Comparison of ENCODE assay signal across 8 mouse cellular contexts in genomic region chr10:79873715-79874289, GRCm38 (mm10). TPM values are rescaled to one million over a fixed set of nuclear protein-coding genes. Genes with fewer than 3 reads are reported as not detected.
DNase-seq lines count a peak whose midpoint lies in the region; ATAC-seq and TF ChIP-seq lines count a peak whose summit lies in the region.

No protein-coding gene starts in this region.

- H3K27ac ChIP-seq in gastrocnemius, adult 2 months, result no peak overlapping the region
- H3K27ac ChIP-seq in thymus, adult 2 months (ENCODE audit: control insufficient read depth, insufficient read depth, low read length), result no peak overlapping the region
- H3K27ac ChIP-seq in limb, embryonic 14.5 days (replicated peaks; ENCODE audit: low read depth, low read length), result peak overlapping the region; percentile 75

- no peak; the same call in 1 of the 2 replicates for ATAC-seq in limb, embryonic 14.5 days (ENCODE audit: low FRiP score, low read depth)

- H3K9ac ChIP-seq in limb, embryonic 14.5 days (ENCODE audit: low read depth, low read length, severe bottlenecking), result peak overlapping the region; percentile 88

- no peak for TF ChIP-seq CTCF in gastrocnemius, adult 2 months (IDR thresholded peaks at IDR 0.05)
- TF ChIP-seq CTCF in thymus, adult 2 months (IDR thresholded peaks at IDR 0.05; ENCODE audit: borderline replicate concordance, control insufficient read depth, extremely low read depth, insufficient read depth, low read length, poor library complexity), result no peak

- DNase-seq in gastrocnemius, adult 2 months, result peak; percentile 16
- DNase-seq in gastrocnemius, adult 8-10 months (ENCODE audit: low spot score in 2 of 2), result no peak
- DNase-seq in thymus, adult 2 months, result no peak
- DNase-seq in thymus, postnatal 4 days, result no peak
- DNase-seq in limb, embryonic 14.5 days (ENCODE audit: low spot score), result no peak
- no peak for DNase-seq in adrenal gland, postnatal 36 days
- DNase-seq in layer of hippocampus, adult 9-10 months (ENCODE audit: low spot score), result no peak
- DNase-seq in left cerebral cortex, postnatal 4 days, result no peak

- 4% methylated on average over 26 of the region's 26 CpGs for WGBS in thymus, adult 2 months
- under 1% methylated on average over 26 of the region's 26 CpGs for WGBS in limb, embryonic 14.5 days

- H3K4me3 ChIP-seq in gastrocnemius, adult 2 months, result peak overlapping the region; percentile 74
- peak overlapping the region; percentile 37 for H3K4me3 ChIP-seq in thymus, adult 2 months (ENCODE audit: control insufficient read depth, insufficient read depth, low read length)
- peak overlapping the region; percentile 58 for H3K4me3 ChIP-seq in limb, embryonic 14.5 days (replicated peaks; ENCODE audit: low read length)

- no peak for TF ChIP-seq POLR2A in thymus, adult 2 months (IDR thresholded peaks at IDR 0.05; ENCODE audit: control insufficient read depth, extremely low read depth, insufficient read depth, low read length, poor library complexity)
- TF ChIP-seq POLR2A in limb, embryonic 14.5 days (IDR thresholded peaks at IDR 0.05; ENCODE audit: borderline replicate concordance, extremely low read depth, insufficient read depth, insufficient read length), result no peak

- H3K36me3 ChIP-seq in thymus, adult 2 months (ENCODE audit: control insufficient read depth, insufficient read depth, low read length), result no peaks in the 10 kb centered on the region
- H3K36me3 ChIP-seq in limb, embryonic 14.5 days (ENCODE audit: control insufficient read depth, insufficient read depth, low read length), result peaks cover 29% of the 10 kb centered on the region

- H3K4me1 ChIP-seq in thymus, adult 2 months (replicated peaks; ENCODE audit: control insufficient read depth, insufficient read depth, low read length), result peaks cover 28% of the 10 kb centered on the region
- peaks cover 16% of the 10 kb centered on the region; the same call in 1 of the 2 replicates for H3K4me1 ChIP-seq in limb, embryonic 14.5 days (ENCODE audit: control insufficient read depth, insufficient read depth, low read length)

- peaks cover 8% of the 10 kb centered on the region; the same call in 1 of the 2 replicates for H3K27me3 ChIP-seq in thymus, adult 2 months (ENCODE audit: control insufficient read depth, insufficient read depth, low read length)
- H3K27me3 ChIP-seq in limb, embryonic 14.5 days (ENCODE audit: control insufficient read depth, insufficient read depth, low read length), result no peaks in the 10 kb centered on the region

- H3K4me2 ChIP-seq in limb, embryonic 14.5 days (replicated peaks; ENCODE audit: low read depth, low read length, severe bottlenecking), result peak overlapping the region; percentile 72

- no peaks in the 10 kb centered on the region for H3K9me3 ChIP-seq in limb, embryonic 14.5 days (ENCODE audit: control insufficient read depth, low read length)

- intact Hi-C loops in gastrocnemius, adult 2 months (cut with DNase I), result loop anchor here (2.0 kb wide), 1 partner anchor 27 kb away; no protein-coding TSS in a partner anchor
- intact Hi-C loops in left cerebral cortex, postnatal 4 days (cut with DNase I), result no loop called here

RNA-seq across cellular contexts. Expression of gene Prtn3, which starts 0.5 kb away (rescaled TPM):
- not detected for total RNA-seq in gastrocnemius, adult 2 months (2021)
- not detected for total RNA-seq in gastrocnemius, adult 8-10 months (2022)
- 5.3 and 9.2 TPM in 2 replicates for polyA plus RNA-seq in thymus, adult 2 months (2012; rRNA removed)
- polyA plus RNA-seq in limb, embryonic 14.5 days (2012; rRNA removed), result 10.3 and 17.3 TPM in 2 replicates
- 5.9 and 8.2 TPM in 2 replicates for polyA plus RNA-seq in limb, embryonic 14.5 days (2014; fragmentation: Nextera tagmentation; extraction: Ambion mirVana)
- total RNA-seq in adrenal gland, postnatal 36 days (2021), result under 1 TPM; 0.50 to 0.56 TPM
- total RNA-seq in left cerebral cortex, postnatal 4 days (2021), result 1 to 10 TPM; 6.9 to 7.0 TPM

RNA-seq across cellular contexts. Expression of gene Plppr3, which starts 0.6 kb away (rescaled TPM):
- under 1 TPM in 1 of 2 experiments, not detected in 1; 0.17 TPM for total RNA-seq in gastrocnemius, adult 2 months (2021)
- total RNA-seq in gastrocnemius, adult 8-10 months (2022), result under 1 TPM in 1 of 4 experiments, not detected in 3; 0.40 TPM
- polyA plus RNA-seq in thymus, adult 2 months (2012; rRNA removed), result 1.1 and 1.9 TPM in 2 replicates
- polyA plus RNA-seq in limb, embryonic 14.5 days (2012; rRNA removed), result 220 and 326 TPM in 2 replicates
- 61.5 and 79.7 TPM in 2 replicates for polyA plus RNA-seq in limb, embryonic 14.5 days (2014; fragmentation: Nextera tagmentation; extraction: Ambion mirVana)
- under 1 TPM; 0.16 to 0.50 TPM for total RNA-seq in adrenal gland, postnatal 36 days (2021)
- total RNA-seq in left cerebral cortex, postnatal 4 days (2021), result 100 to 1,000 TPM; 277 to 305 TPM

RNA-seq across cellular contexts. Expression of gene Elane, which starts 12.2 kb away (rescaled TPM):
- total RNA-seq in gastrocnemius, adult 2 months (2021), result not detected
- not detected for total RNA-seq in gastrocnemius, adult 8-10 months (2022)
- 3.7 and 8.9 TPM in 2 replicates for polyA plus RNA-seq in thymus, adult 2 months (2012; rRNA removed)
- polyA plus RNA-seq in limb, embryonic 14.5 days (2012; rRNA removed), result 0.35 and 1.8 TPM in 2 replicates
- polyA plus RNA-seq in limb, embryonic 14.5 days (2014; fragmentation: Nextera tagmentation; extraction: Ambion mirVana), result 0.62 and 1.2 TPM in 2 replicates
- under 1 TPM; 0.30 to 0.33 TPM for total RNA-seq in adrenal gland, postnatal 36 days (2021)
- total RNA-seq in left cerebral cortex, postnatal 4 days (2021), result not detected

RNA-seq across cellular contexts. Expression of gene Cfd, which starts 16.9 kb away (rescaled TPM):
- total RNA-seq in gastrocnemius, adult 2 months (2021), result 10 to 100 TPM; 12.9 to 77.1 TPM
- 100 to 1,000 TPM in 1 of 4 experiments, 10 to 100 TPM in 3; 10.7 to 257 (median 39.5) TPM for total RNA-seq in gastrocnemius, adult 8-10 months (2022)
- 1,248 and 1,398 TPM in 2 replicates for polyA plus RNA-seq in thymus, adult 2 months (2012; rRNA removed)
- polyA plus RNA-seq in limb, embryonic 14.5 days (2012; rRNA removed), result 1.1 and 2.3 TPM in 2 replicates
- polyA plus RNA-seq in limb, embryonic 14.5 days (2014; fragmentation: Nextera tagmentation; extraction: Ambion mirVana), result not detected in 2 replicates
- 1,000 to 10,000 TPM; 1,484 to 1,596 TPM for total RNA-seq in adrenal gland, postnatal 36 days (2021)
- not detected for total RNA-seq in left cerebral cortex, postnatal 4 days (2021)

RNA-seq across cellular contexts. Expression of gene Ptbp1, which starts 19.6 kb away (rescaled TPM):
- 10 to 100 TPM; 18.8 to 25.1 TPM for total RNA-seq in gastrocnemius, adult 2 months (2021)
- total RNA-seq in gastrocnemius, adult 8-10 months (2022), result 10 to 100 TPM; 11.8 to 19.3 (median 14.8) TPM
- polyA plus RNA-seq in thymus, adult 2 months (2012; rRNA removed), result 583 and 703 TPM in 2 replicates
- polyA plus RNA-seq in limb, embryonic 14.5 days (2012; rRNA removed), result 536 and 644 TPM in 2 replicates
- 262 and 279 TPM in 2 replicates for polyA plus RNA-seq in limb, embryonic 14.5 days (2014; fragmentation: Nextera tagmentation; extraction: Ambion mirVana)
- total RNA-seq in adrenal gland, postnatal 36 days (2021), result 100 to 1,000 TPM; 257 to 299 TPM
- 10 to 100 TPM; 91.7 to 92.7 TPM for total RNA-seq in left cerebral cortex, postnatal 4 days (2021)

Comparison
In these comparisons a context has a peak if more than half of its experiments do, and no peak if none do; other contexts are left out.
1. RNA of gene Prtn3, which starts 0.5 kb away (total RNA-seq): 6.9 to 7.0 TPM in left cerebral cortex, postnatal 4 days; 0.50 to 0.56 TPM in adrenal gland, postnatal 36 days, not detected in gastrocnemius, adult 2 months and not detected in gastrocnemius, adult 8-10 months; every median in the first group is over 4 times any median in the second.
2. RNA of gene Plppr3, which starts 0.6 kb away (total RNA-seq): 277 to 305 TPM in left cerebral cortex, postnatal 4 days; 0.16 to 0.50 TPM in adrenal gland, postnatal 36 days, 0.17 TPM in gastrocnemius, adult 2 months and 0.40 TPM in gastrocnemius, adult 8-10 months; every median in the first group is over 100 times any median in the second.
3. Peak in every context shown above with its lines, with median percentiles within 50 percentile points of each other: H3K4me3 ChIP-seq.